Mouse (Mus musculus) midbrain, embryonic 12.5 days (tissue): ENCODE measurements around the gene Olfr10. TPM values are rescaled to one million over a fixed set of nuclear protein-coding genes. Genes with fewer than 3 reads are reported as not detected.

Experiments
- ATAC-seq: fragments of 200-750 bp; cut with Nextera tagmentation; 2 replicates; pipeline ENCODE4 v1.8.0; 2017; ENCODE audit warnings: low read depth, moderate TSS enrichment, moderate library complexity; ENCODE audit not compliant: low FRiP score
- H3K27ac ChIP-seq: fragments of 300-500 bp; sonication (generic); replicated peaks from 2 replicates; pipeline ENCODE4 v1.5.1; 2016; ENCODE audit warnings: mild to moderate bottlenecking
- H3K27me3 ChIP-seq: fragments of 300-500 bp; sonication (generic); 2 replicates; pipeline ENCODE4 v1.6.1; 2016; ENCODE audit warnings: mild to moderate bottlenecking
- H3K36me3 ChIP-seq: fragments of 300-500 bp; sonication (generic); 2 replicates; pipeline ENCODE4 v1.6.1; 2016
- H3K4me1 ChIP-seq: fragments of 300-500 bp; sonication (generic); 2 replicates; pipeline ENCODE4 v1.6.1; 2016
- H3K4me2 ChIP-seq: fragments of 300-500 bp; sonication (generic); replicated peaks from 2 replicates; pipeline ENCODE4 v1.6.1; 2016; ENCODE audit warnings: mild to moderate bottlenecking, moderate library complexity
- H3K4me3 ChIP-seq: fragments of 300-500 bp; sonication (generic); 2 replicates; pipeline ENCODE4 v1.5.1; 2016; ENCODE audit warnings: mild to moderate bottlenecking
- H3K9ac ChIP-seq: fragments of 300-500 bp; sonication (generic); replicated peaks from 2 replicates; pipeline ENCODE4 v1.6.1; 2016; ENCODE audit warnings: mild to moderate bottlenecking, moderate library complexity
- H3K9me3 ChIP-seq: fragments of 300-500 bp; sonication (generic); 2 replicates; pipeline ENCODE4 v1.6.1; 2016; ENCODE audit warnings: mild to moderate bottlenecking
- WGBS: fragments of 180-500 bp; shearing (Covaris S2); methylation state at CpG from one replicate; pipeline ENCODE4 v1.1.7; 2016; 5-methylcytosine and 5-hydroxymethylcytosine counted together
- polyA plus RNA-seq: library from polyadenylated mRNA; unstranded; fragments of >200 nt; fragmentation: Nextera tagmentation; extraction: Ambion mirVana; gene quantifications from 2 replicates; pipeline ENCODE4 v1.2.1, GENCODE M21; 2016

Olfr10 gene
- polyA plus RNA-seq, 1 experiment from 2014 or later: not detected

GRCm38 (mm10) chr11:49329686-49330085, 25.1 kb downstream of the Olfr10 start:
- 71% methylated on average over 1 of the region's 1 CpGs for WGBS
- no peak overlapping the region for H3K4me3 ChIP-seq
- H3K9me3 ChIP-seq: no peaks in the 10 kb centered on the region
- no peaks in the 10 kb centered on the region for H3K27me3 ChIP-seq
- H3K4me2 ChIP-seq: no peak overlapping the region
- no peak overlapping the region for H3K9ac ChIP-seq
- H3K4me1 ChIP-seq: no peaks in the 10 kb centered on the region
- H3K36me3 ChIP-seq: no peaks in the 10 kb centered on the region
- ATAC-seq: no peak
- H3K27ac ChIP-seq: no peak overlapping the region

GRCm38 (mm10) chr11:49334888-49335287, 30.3 kb downstream of the Olfr10 start, which contains the start of gene Olfr1390:
Gene Olfr1390 (plus strand): TSS chr11:49335188.
- Histone ChIP-seq H3K9ac (no peak within 1 kb of the TSS), H3K4me3 (no peak within 1 kb of the TSS), H3K4me1 (no peaks in the 10 kb centered on the region), H3K27me3 (no peaks in the 10 kb centered on the region), H3K9me3 (no peaks in the 10 kb centered on the region), H3K36me3 (no peaks in the 10 kb centered on the region), H3K4me2 (no peak within 1 kb of the TSS), H3K27ac (no peak within 1 kb of the TSS)
- no peak for ATAC-seq
- 78% methylated on average over 1 of the region's 1 CpGs for WGBS

GRCm38 (mm10) chr11:49337150-49337832, 32.8 kb downstream of the Olfr10 start:
- no peaks in the 10 kb centered on the region for H3K9me3 ChIP-seq
- 74% methylated on average over 4 of the region's 4 CpGs for WGBS
- no peaks in the 10 kb centered on the region for H3K36me3 ChIP-seq
- no peak overlapping the region for H3K4me2 ChIP-seq
- H3K9ac ChIP-seq: no peak overlapping the region
- no peak for ATAC-seq
- no peak overlapping the region for H3K27ac ChIP-seq
- H3K27me3 ChIP-seq: no peaks in the 10 kb centered on the region
- no peak overlapping the region for H3K4me3 ChIP-seq
- H3K4me1 ChIP-seq: no peaks in the 10 kb centered on the region

Other genes with a start within 250 kb of the Olfr10 start
- gene Tgtp2, start 240.5 kb upstream of the Olfr10 start, polyA plus RNA-seq: 0.06 TPM in 1 of 2 replicates, not detected in the other
- 0.26 and 0.27 TPM in 2 replicates for gene Ifi47, start 228.2 kb upstream of the Olfr10 start, polyA plus RNA-seq
- not detected in 2 replicates for gene Olfr1396, start 189.9 kb upstream of the Olfr10 start, polyA plus RNA-seq
- gene Olfr1395, start 162.5 kb upstream of the Olfr10 start, polyA plus RNA-seq: not detected in 2 replicates
- not detected in 2 replicates for gene Olfr1394, start 150.4 kb upstream of the Olfr10 start, polyA plus RNA-seq
- 0.04 TPM in 1 of 2 replicates, not detected in the other for gene Btnl9, start 117.6 kb upstream of the Olfr10 start, polyA plus RNA-seq
- gene Zfp62, start 101.4 kb upstream of the Olfr10 start, polyA plus RNA-seq: 60.8 and 63.3 TPM in 2 replicates
- gene Mgat1, start 60.5 kb upstream of the Olfr10 start, polyA plus RNA-seq: 33.5 and 39.0 TPM in 2 replicates
- gene Olfr1393, start 26.4 kb upstream of the Olfr10 start, polyA plus RNA-seq: 0.06 TPM in 1 of 2 replicates, not detected in the other
- 0.06 TPM in 1 of 2 replicates, not detected in the other for gene Olfr1392, start 19.5 kb upstream of the Olfr10 start, polyA plus RNA-seq
- gene Olfr1391, start 18.0 kb downstream of the Olfr10 start, polyA plus RNA-seq: not detected in 2 replicates
- gene Olfr1390, start 30.4 kb downstream of the Olfr10 start, polyA plus RNA-seq: not detected in 2 replicates
- not detected in 2 replicates for gene Olfr1389, start 118.3 kb downstream of the Olfr10 start, polyA plus RNA-seq
- gene Olfr1388, start 131.9 kb downstream of the Olfr10 start, polyA plus RNA-seq: 0.07 TPM in 1 of 2 replicates, not detected in the other
- not detected in 2 replicates for gene Olfr1387, start 150.6 kb downstream of the Olfr10 start, polyA plus RNA-seq
- gene Olfr1386, start 160.3 kb downstream of the Olfr10 start, polyA plus RNA-seq: not detected in 2 replicates
- gene Olfr1385, start 184.3 kb downstream of the Olfr10 start, polyA plus RNA-seq: not detected in 2 replicates
- not detected in 2 replicates for gene Olfr1384, start 202.0 kb downstream of the Olfr10 start, polyA plus RNA-seq
- not detected in 2 replicates for gene Olfr1383, start 214.9 kb downstream of the Olfr10 start, polyA plus RNA-seq
- gene Olfr1382, start 223.5 kb downstream of the Olfr10 start, polyA plus RNA-seq: not detected in 2 replicates
- gene Olfr1381, start 238.7 kb downstream of the Olfr10 start, polyA plus RNA-seq: not detected in 2 replicates